Mouse (Mus musculus) megakaryocyte-erythroid progenitor cell, adult 5-6 weeks (primary cell): ENCODE results near the gene Srr. TPM values are rescaled to one million over a fixed set of nuclear protein-coding genes. Genes with fewer than 3 reads are reported as not detected.

Experiments used
- ATAC-seq: replicated peaks from 2 replicates; pipeline ENCODE4 v1.8.0; 2016; ENCODE audit warnings: mild to moderate bottlenecking, inconsistent platforms; ENCODE audit not compliant: severe bottlenecking, poor library complexity, low FRiP score, low TSS enrichment
- total RNA-seq, 2 experiments: library from RNA; stranded (forward) in 1 of 2; stranded (reverse) in 1 of 2; fragments of 200-1000, 215-1000 nt in 1 of 2; fragments of >200 nt in 1 of 2; fragmentation: Nextera tagmentation in 1 of 2; gene quantifications; 2 replicates each; pipeline ENCODE4 v1.2.3; 2014 to 2017

Srr gene
- total RNA-seq, 2 experiments from 2014 or later, result 7.4 to 9.7 TPM

GRCm38 (mm10) chr11:74868046-74868760 lies 57.5 kb downstream of the Srr start:
- ATAC-seq, result no peak

GRCm38 (mm10) chr11:74867181-74867580 lies 58.6 kb downstream of the Srr start:
- ATAC-seq, result no peak

- ATAC-seq, result no peak
These were observed 59.1 kb downstream of the Srr start for GRCm38 (mm10) chr11:74866640-74867039.

GRCm38 (mm10) chr11:74865252-74865651 lies 60.5 kb downstream of the Srr start:
- no peak for ATAC-seq

- no peak for ATAC-seq
These were observed 61.3 kb downstream of the Srr start for GRCm38 (mm10) chr11:74864421-74864820.

GRCm38 (mm10) chr11:74863471-74863870 lies 62.3 kb downstream of the Srr start:
- no peak for ATAC-seq

GRCm38 (mm10) chr11:74862129-74862528 lies 63.6 kb downstream of the Srr start:
- no peak for ATAC-seq

- ATAC-seq, result no peak
These were observed 68.0 kb downstream of the Srr start for GRCm38 (mm10) chr11:74857756-74858155.

Other genes starting within 250 kb of the Srr start
- 41.2 and 43.9 TPM in 2 replicates for gene Pafah1b1, start 201.3 kb downstream of the Srr start, total RNA-seq (2014; fragmentation: Nextera tagmentation)
- gene Pafah1b1, start 201.3 kb downstream of the Srr start, total RNA-seq (2017), result 46.5 and 58.5 TPM in 2 replicates
- 18.0 and 36.3 TPM in 2 replicates for gene Mettl16, start 155.1 kb downstream of the Srr start, total RNA-seq (2014; fragmentation: Nextera tagmentation)
- gene Mettl16, start 155.1 kb downstream of the Srr start, total RNA-seq (2017), result 43.1 and 44.7 TPM in 2 replicates
- 9.1 and 17.1 TPM in 2 replicates for gene Mnt, start 95.0 kb downstream of the Srr start, total RNA-seq (2014; fragmentation: Nextera tagmentation)
- 2.6 and 3.6 TPM in 2 replicates for gene Mnt, start 95.0 kb downstream of the Srr start, total RNA-seq (2017)
- gene Sgsm2, start 28.9 kb downstream of the Srr start, total RNA-seq (2014; fragmentation: Nextera tagmentation), result 8.3 and 10.3 TPM in 2 replicates
- 3.1 and 10.1 TPM in 2 replicates for gene Sgsm2, start 28.9 kb downstream of the Srr start, total RNA-seq (2017)
- 80.0 and 80.7 TPM in 2 replicates for gene Tsr1, start 27.9 kb downstream of the Srr start, total RNA-seq (2014; fragmentation: Nextera tagmentation)
- 139 and 154 TPM in 2 replicates for gene Tsr1, start 27.9 kb downstream of the Srr start, total RNA-seq (2017)
- 39.9 and 41.6 TPM in 2 replicates for gene Smg6, start 125 bp downstream of the Srr start, total RNA-seq (2014; fragmentation: Nextera tagmentation)
- gene Smg6, start 125 bp downstream of the Srr start, total RNA-seq (2017), result 41.3 and 49.0 TPM in 2 replicates
- gene Hic1, start 243.6 kb upstream of the Srr start, total RNA-seq (2014; fragmentation: Nextera tagmentation), result 0.17 TPM in 1 of 2 replicates, not detected in the other
- gene Hic1, start 243.6 kb upstream of the Srr start, total RNA-seq (2017), result 0.52 TPM in 1 of 2 replicates, not detected in the other